Mouse (Mus musculus): Measurements from ENCODE around the gene Ccdc24.

Gene Ccdc24

GRCm38 (mm10) chr4:117855146-117855545 lies 17.2 kb downstream of the Ccdc24 start:
- DNase-seq (ENCODE audit: low spot score in 2 of 2): no peak

- no peak for DNase-seq (ENCODE audit: low spot score in 2 of 2)
These were observed 20.0 kb downstream of the Ccdc24 start for GRCm38 (mm10) chr4:117852152-117852868.

- no peak for DNase-seq (ENCODE audit: low spot score in 2 of 2)
These were observed 21.5 kb downstream of the Ccdc24 start for GRCm38 (mm10) chr4:117850871-117851270.

GRCm38 (mm10) chr4:117850176-117850575 lies 22.2 kb downstream of the Ccdc24 start:
- DNase-seq (ENCODE audit: low spot score in 2 of 2): no peak

GRCm38 (mm10) chr4:117849506-117849905 lies 22.9 kb downstream of the Ccdc24 start:
- no peak for DNase-seq (ENCODE audit: low spot score in 2 of 2)

- no peak for DNase-seq (ENCODE audit: low spot score in 2 of 2)
These were observed 23.3 kb downstream of the Ccdc24 start for GRCm38 (mm10) chr4:117849063-117849462.

GRCm38 (mm10) chr4:117847011-117847410 lies 25.3 kb downstream of the Ccdc24 start:
- DNase-seq (ENCODE audit: low spot score in 2 of 2): no peak

- no peak for DNase-seq (ENCODE audit: low spot score in 2 of 2)
These were observed 26.1 kb downstream of the Ccdc24 start for GRCm38 (mm10) chr4:117846261-117846660.

GRCm38 (mm10) chr4:117845316-117845715 lies 27.0 kb downstream of the Ccdc24 start:
- no peak for DNase-seq (ENCODE audit: low spot score in 2 of 2)

GRCm38 (mm10) chr4:117844467-117844866 lies 27.9 kb downstream of the Ccdc24 start:
- no peak for DNase-seq (ENCODE audit: low spot score in 2 of 2)

- DNase-seq (ENCODE audit: low spot score in 2 of 2): no peak
These were observed 29.3 kb downstream of the Ccdc24 start for GRCm38 (mm10) chr4:117843101-117843500.

- no peak for DNase-seq (ENCODE audit: low spot score in 2 of 2)
These were observed 30.8 kb downstream of the Ccdc24 start for GRCm38 (mm10) chr4:117841566-117841965.

GRCm38 (mm10) chr4:117840821-117841220 lies 31.5 kb downstream of the Ccdc24 start:
- DNase-seq (ENCODE audit: low spot score in 2 of 2): no peak

GRCm38 (mm10) chr4:117839366-117839765 lies 33.0 kb downstream of the Ccdc24 start:
- no peak for DNase-seq (ENCODE audit: low spot score in 2 of 2)

- DNase-seq (ENCODE audit: low spot score in 2 of 2): no peak
These were observed 35.1 kb downstream of the Ccdc24 start for GRCm38 (mm10) chr4:117837271-117837670.

- peak; percentile 89 to 90 for DNase-seq (ENCODE audit: low spot score in 2 of 2)
These were observed 36.1 kb downstream of the Ccdc24 start for GRCm38 (mm10) chr4:117836204-117836767.

- DNase-seq (ENCODE audit: low spot score in 2 of 2): peak; percentile 19 to 28
These were observed 36.7 kb downstream of the Ccdc24 start for GRCm38 (mm10) chr4:117835531-117836111.

GRCm38 (mm10) chr4:117834845-117835530 lies 37.4 kb downstream of the Ccdc24 start:
- DNase-seq (ENCODE audit: low spot score in 2 of 2): peak; percentile 79 to 84

GRCm38 (mm10) chr4:117834457-117834844 lies 37.9 kb downstream of the Ccdc24 start, which contains the start of gene Slc6a9:
Gene Slc6a9, plus strand, starts transcription at chr4:117834506.
- no peak for DNase-seq (ENCODE audit: low spot score in 2 of 2)

- DNase-seq (ENCODE audit: low spot score in 2 of 2): peak; percentile 58 to 61
These were observed 40.3 kb downstream of the Ccdc24 start for GRCm38 (mm10) chr4:117831920-117832691.

- no peak for DNase-seq (ENCODE audit: low spot score in 2 of 2)
These were observed 40.9 kb downstream of the Ccdc24 start for GRCm38 (mm10) chr4:117831499-117831898.

GRCm38 (mm10) chr4:117830801-117831200 lies 41.6 kb downstream of the Ccdc24 start:
- no peak for DNase-seq (ENCODE audit: low spot score in 2 of 2)

Data from urinary bladder, postnatal 36 days (tissue).